Mouse (Mus musculus) forebrain, embryonic 13.5 days (tissue): ENCODE measurements around the gene Prkca. TPM values are rescaled to one million over a fixed set of nuclear protein-coding genes. Genes with fewer than 3 reads are reported as not detected.

Experiments
- ATAC-seq: fragments of 200-750 bp; cut with Nextera tagmentation; 2 replicates; pipeline ENCODE4 v1.8.0; 2017
- H3K27ac ChIP-seq: fragments of 300-500 bp; sonication (generic); 2 replicates; pipeline ENCODE4 v1.5.1; 2015; ENCODE audit warnings: inconsistent platforms, mild to moderate bottlenecking, moderate library complexity
- H3K27me3 ChIP-seq: fragments of 300-500 bp; sonication (generic); 2 replicates; pipeline ENCODE4 v1.6.1; 2015; ENCODE audit warnings: mild to moderate bottlenecking, inconsistent platforms
- H3K36me3 ChIP-seq: fragments of 300-500 bp; sonication (generic); 2 replicates; pipeline ENCODE4 v1.6.1; 2015; ENCODE audit warnings: mild to moderate bottlenecking, inconsistent platforms; ENCODE audit not compliant: poor library complexity, severe bottlenecking
- H3K4me1 ChIP-seq: fragments of 300-500 bp; sonication (generic); 2 replicates; pipeline ENCODE4 v1.6.1; 2015; ENCODE audit warnings: inconsistent platforms
- H3K4me2 ChIP-seq: fragments of 300-500 bp; sonication (generic); 2 replicates; pipeline ENCODE4 v1.6.1; 2015; ENCODE audit warnings: inconsistent platforms, mild to moderate bottlenecking, moderate library complexity
- H3K4me3 ChIP-seq: fragments of 300-500 bp; sonication (generic); 2 replicates; pipeline ENCODE4 v1.5.1; 2015; ENCODE audit warnings: mild to moderate bottlenecking, inconsistent platforms
- H3K9ac ChIP-seq: fragments of 300-500 bp; sonication (generic); 2 replicates; pipeline ENCODE4 v1.6.1; 2015; ENCODE audit warnings: mild to moderate bottlenecking, inconsistent platforms
- H3K9me3 ChIP-seq: fragments of 300-500 bp; sonication (generic); replicated peaks from 2 replicates; pipeline ENCODE4 v1.6.1; 2016; ENCODE audit warnings: inconsistent platforms
- WGBS: fragments of 180-500 bp; shearing (Covaris S2); methylation state at CpG from one replicate; pipeline ENCODE4 v1.1.7; 2015; 5-methylcytosine and 5-hydroxymethylcytosine counted together
- polyA plus RNA-seq: library from polyadenylated mRNA; unstranded; fragments of >200 nt; fragmentation: Nextera tagmentation; extraction: Ambion mirVana; gene quantifications from 2 replicates; pipeline ENCODE4 v1.2.1, GENCODE M21; 2015

Prkca gene
- 3.9 and 4.2 TPM in 2 replicates for polyA plus RNA-seq

- Histone ChIP-seq H3K4me2 (peak within 1 kb of the TSS; percentile 100), H3K9me3 (no peaks in the 10 kb centered on the region), H3K27me3 (peaks cover 13% of the 10 kb centered on the region), H3K4me1 (peaks cover 27% of the 10 kb centered on the region), H3K27ac (peak within 1 kb of the TSS; percentile 85), H3K36me3 (no peaks in the 10 kb centered on the region), H3K9ac (peak within 1 kb of the TSS; percentile 88), H3K4me3 (peak within 1 kb of the TSS; percentile 75)
- ATAC-seq = peak; percentile 96
- WGBS = 0% methylated on average over 43 of the region's 63 CpGs
These were observed at the start of gene Prkca for GRCm38 (mm10) chr11:108343789-108344462. TSS of gene Prkca (minus strand) at chr11:108343928.

- no peak for ATAC-seq
- Histone ChIP-seq H3K36me3 (no peaks in the 10 kb centered on the region), H3K4me1 (no peaks in the 10 kb centered on the region), H3K27me3 (no peaks in the 10 kb centered on the region), H3K9ac (no peak overlapping the region), H3K27ac (no peak overlapping the region), H3K9me3 (no peaks in the 10 kb centered on the region), H3K4me2 (no peak overlapping the region), H3K4me3 (no peak overlapping the region)
- WGBS = 92% methylated on average over 1 of the region's 1 CpGs
These were observed 41.9 kb upstream of the Prkca start for GRCm38 (mm10) chr11:108385666-108386024.

DNA sequence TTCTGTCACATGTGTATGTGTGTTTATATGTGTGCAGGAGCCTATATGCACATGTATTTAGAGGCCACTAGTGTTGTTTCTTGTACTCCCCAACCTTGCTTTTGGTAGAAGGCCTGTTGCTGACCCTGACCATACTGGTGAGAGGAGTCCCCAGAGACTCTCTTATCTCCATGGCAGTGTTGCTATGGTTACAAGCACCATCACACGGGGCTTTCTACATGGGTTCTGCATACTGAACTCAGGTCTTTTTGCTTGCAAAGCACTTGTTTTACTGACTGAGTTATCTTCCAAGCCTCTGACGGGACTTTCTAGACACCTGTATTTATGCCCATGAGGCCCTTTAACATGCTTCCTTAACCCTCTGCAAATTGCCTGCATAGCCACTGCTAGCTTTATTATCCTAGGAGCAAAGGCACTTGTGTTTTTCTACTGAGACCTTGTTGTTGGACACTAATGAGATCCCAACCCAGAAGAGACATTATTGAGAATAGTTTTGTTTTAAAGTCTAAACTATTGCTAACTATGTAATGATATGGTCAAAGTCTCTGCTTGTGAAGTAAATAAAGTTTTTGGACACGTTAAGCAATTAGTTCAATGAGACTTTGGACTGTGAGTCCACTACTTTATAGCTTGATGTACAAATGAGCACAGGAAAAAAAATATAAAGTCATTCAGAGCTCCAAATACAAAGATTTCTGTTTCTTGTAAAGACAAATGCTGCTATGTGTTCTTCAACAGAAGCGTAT is 41.4 kb upstream of the Prkca start:
- no peak for ATAC-seq
- Histone ChIP-seq H3K36me3 (no peaks in the 10 kb centered on the region), H3K9ac (no peak overlapping the region), H3K4me3 (no peak overlapping the region), H3K27me3 (no peaks in the 10 kb centered on the region), H3K4me2 (no peak overlapping the region), H3K4me1 (no peaks in the 10 kb centered on the region), H3K27ac (no peak overlapping the region; the same call in 1 of the 2 replicates), H3K9me3 (no peaks in the 10 kb centered on the region)
- WGBS = 58% methylated on average over 4 of the region's 4 CpGs

- 84% methylated on average over 3 of the region's 3 CpGs for WGBS
These were observed 38.9 kb upstream of the Prkca start for GRCm38 (mm10) chr11:108382664-108383063.

GRCm38 (mm10) chr11:108378363-108378751 is 34.6 kb upstream of the Prkca start:
- peaks cover 7% of the 10 kb centered on the region for H3K4me1 ChIP-seq
- no peak overlapping the region for H3K4me2 ChIP-seq
- H3K9ac ChIP-seq = no peak overlapping the region
- no peak overlapping the region for H3K27ac ChIP-seq
- 78% methylated on average over 4 of the region's 4 CpGs for WGBS
- 0 out of 2 replicates have a peak, but pooled peaks have one; percentile 13 for ATAC-seq
- H3K27me3 ChIP-seq = no peaks in the 10 kb centered on the region
- no peaks in the 10 kb centered on the region for H3K9me3 ChIP-seq
- no peak overlapping the region for H3K4me3 ChIP-seq
- no peaks in the 10 kb centered on the region for H3K36me3 ChIP-seq

More at GRCm38 (mm10) chr11:108382664-108383063, 38.9 kb upstream of the Prkca start:
- peaks cover 4% of the 10 kb centered on the region for H3K4me1 ChIP-seq
- H3K4me2 ChIP-seq = no peak overlapping the region
- no peaks in the 10 kb centered on the region for H3K9me3 ChIP-seq
- no peak overlapping the region for H3K4me3 ChIP-seq
- ATAC-seq = no peak
- H3K9ac ChIP-seq = no peak overlapping the region
- no peak overlapping the region for H3K27ac ChIP-seq
- no peaks in the 10 kb centered on the region for H3K36me3 ChIP-seq
- H3K27me3 ChIP-seq = no peaks in the 10 kb centered on the region

DNA sequence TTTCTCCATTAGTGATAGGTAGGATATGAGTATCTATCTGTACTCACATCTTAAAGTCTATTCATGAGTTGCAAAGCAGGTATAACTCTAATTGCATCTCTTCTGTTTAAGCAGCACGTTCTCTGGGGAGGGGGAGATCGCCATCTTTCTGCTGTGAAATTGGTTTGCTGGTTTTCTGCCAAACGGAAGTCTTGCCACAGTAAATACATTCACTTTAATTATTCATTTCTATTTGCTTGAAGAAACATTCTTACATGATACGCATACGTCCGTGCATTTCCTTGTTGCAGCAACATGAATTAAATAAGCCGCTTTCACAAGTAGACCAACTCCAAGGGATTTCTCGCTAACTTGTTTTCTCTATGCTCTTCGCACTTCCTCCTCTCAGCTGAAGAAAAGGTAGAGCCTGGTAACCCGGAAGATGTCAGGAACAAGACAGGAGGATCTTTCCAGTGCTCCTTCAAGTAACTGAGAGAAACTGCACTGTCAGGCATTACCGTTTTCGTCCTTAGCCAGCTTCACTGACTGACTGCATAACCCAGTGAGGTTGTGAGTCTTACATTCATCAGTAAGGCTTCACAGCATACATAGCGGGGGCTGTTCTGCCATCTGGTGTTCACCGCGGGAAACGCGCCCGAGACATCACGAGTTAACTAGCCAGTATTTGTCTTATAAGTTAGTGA is 34.1 kb upstream of the Prkca start:
- Histone ChIP-seq H3K27me3 (no peaks in the 10 kb centered on the region), H3K9me3 (no peaks in the 10 kb centered on the region), H3K27ac (no peak overlapping the region), H3K4me3 (no peak overlapping the region), H3K4me2 (peak overlapping the region; percentile 21; the same call in 1 of the 2 replicates), H3K9ac (no peak overlapping the region), H3K36me3 (no peaks in the 10 kb centered on the region), H3K4me1 (peaks cover 7% of the 10 kb centered on the region)
- WGBS = 33% methylated on average over 19 of the region's 19 CpGs
- ATAC-seq = peak; percentile 92

DNA sequence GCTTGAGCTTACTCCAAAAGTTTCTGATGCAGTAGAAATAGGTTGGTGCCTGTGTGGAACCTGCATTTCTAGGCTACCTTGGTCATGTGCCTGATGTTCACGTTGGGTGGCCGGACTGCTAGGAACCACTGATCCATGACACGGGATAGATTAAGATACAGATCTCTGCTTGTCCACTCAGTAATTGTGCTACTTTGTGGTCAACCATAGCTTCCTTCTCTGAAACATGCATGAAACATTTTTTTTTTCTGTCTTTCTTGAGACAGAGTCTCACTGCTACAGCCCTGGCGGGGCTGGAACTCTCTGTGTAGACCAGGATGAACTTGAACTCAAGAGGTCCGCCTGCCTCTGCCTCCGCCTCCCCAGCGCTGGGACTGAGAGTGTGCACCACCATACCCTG is 33.1 kb upstream of the Prkca start:
- Histone ChIP-seq H3K4me3 (no peak overlapping the region), H3K4me1 (peaks cover 10% of the 10 kb centered on the region), H3K27ac (no peak overlapping the region), H3K4me2 (no peak overlapping the region), H3K36me3 (no peaks in the 10 kb centered on the region), H3K9ac (no peak overlapping the region), H3K9me3 (no peaks in the 10 kb centered on the region), H3K27me3 (no peaks in the 10 kb centered on the region)
- ATAC-seq = no peak
- WGBS = 94% methylated on average over 7 of the region's 7 CpGs

- Histone ChIP-seq H3K27ac (no peak overlapping the region), H3K9me3 (no peaks in the 10 kb centered on the region), H3K9ac (no peak overlapping the region), H3K36me3 (no peaks in the 10 kb centered on the region), H3K4me3 (no peak overlapping the region), H3K4me1 (0 out of 2 replicates have a peak, but pooled peaks cover 1% of the 10 kb centered on the region), H3K27me3 (no peaks in the 10 kb centered on the region), H3K4me2 (no peak overlapping the region)
- ATAC-seq = no peak
- WGBS = 77% methylated on average over 1 of the region's 1 CpGs
These were observed 23.3 kb upstream of the Prkca start for GRCm38 (mm10) chr11:108367046-108367445.

GRCm38 (mm10) chr11:108365600-108365999 is 21.9 kb upstream of the Prkca start:
- H3K4me2 ChIP-seq = no peak overlapping the region
- WGBS = 82% methylated on average over 7 of the region's 7 CpGs
- H3K4me1 ChIP-seq = no peaks in the 10 kb centered on the region
- H3K27me3 ChIP-seq = no peaks in the 10 kb centered on the region
- H3K9ac ChIP-seq = no peak overlapping the region
- no peak for ATAC-seq
- no peaks in the 10 kb centered on the region for H3K36me3 ChIP-seq
- no peak overlapping the region for H3K27ac ChIP-seq
- H3K4me3 ChIP-seq = no peak overlapping the region
- no peaks in the 10 kb centered on the region for H3K9me3 ChIP-seq

GRCm38 (mm10) chr11:108364945-108365589 is 21.3 kb upstream of the Prkca start:
- no peaks in the 10 kb centered on the region for H3K4me1 ChIP-seq
- ATAC-seq = no peak
- 67% methylated on average over 6 of the region's 7 CpGs for WGBS

DNA sequence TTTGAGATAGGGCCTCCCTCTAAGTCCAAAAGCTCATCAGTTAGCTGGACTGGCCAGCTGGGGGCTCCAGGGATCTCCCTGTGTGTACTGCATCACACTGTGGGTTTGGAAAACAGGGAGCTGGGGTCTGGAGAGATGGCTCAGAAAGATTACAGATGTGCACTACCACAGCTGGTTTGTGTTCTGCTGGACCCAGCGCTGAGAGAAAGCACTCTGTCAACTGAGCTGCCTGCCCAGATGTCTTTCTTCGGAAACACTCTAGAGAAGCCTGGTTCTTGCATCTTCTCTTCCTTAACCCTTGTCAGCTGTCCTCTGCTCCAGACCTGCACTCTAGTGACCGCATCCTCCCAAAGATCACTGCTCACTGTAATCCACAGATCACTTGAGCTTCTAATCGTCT is 20.3 kb upstream of the Prkca start:
- no peak overlapping the region for H3K9ac ChIP-seq
- H3K36me3 ChIP-seq = no peaks in the 10 kb centered on the region
- no peak for ATAC-seq
- no peaks in the 10 kb centered on the region for H3K27me3 ChIP-seq
- no peaks in the 10 kb centered on the region for H3K9me3 ChIP-seq
- H3K4me2 ChIP-seq = no peak overlapping the region
- WGBS = 84% methylated on average over 4 of the region's 4 CpGs
- no peak overlapping the region for H3K4me3 ChIP-seq
- H3K27ac ChIP-seq = no peak overlapping the region
- no peaks in the 10 kb centered on the region for H3K4me1 ChIP-seq

More at GRCm38 (mm10) chr11:108364945-108365589, 21.3 kb upstream of the Prkca start:
- H3K4me3 ChIP-seq = no peak overlapping the region
- no peak overlapping the region for H3K9ac ChIP-seq
- no peaks in the 10 kb centered on the region for H3K9me3 ChIP-seq
- H3K27ac ChIP-seq = no peak overlapping the region
- no peaks in the 10 kb centered on the region for H3K36me3 ChIP-seq
- no peaks in the 10 kb centered on the region for H3K27me3 ChIP-seq
- no peak overlapping the region for H3K4me2 ChIP-seq

DNA sequence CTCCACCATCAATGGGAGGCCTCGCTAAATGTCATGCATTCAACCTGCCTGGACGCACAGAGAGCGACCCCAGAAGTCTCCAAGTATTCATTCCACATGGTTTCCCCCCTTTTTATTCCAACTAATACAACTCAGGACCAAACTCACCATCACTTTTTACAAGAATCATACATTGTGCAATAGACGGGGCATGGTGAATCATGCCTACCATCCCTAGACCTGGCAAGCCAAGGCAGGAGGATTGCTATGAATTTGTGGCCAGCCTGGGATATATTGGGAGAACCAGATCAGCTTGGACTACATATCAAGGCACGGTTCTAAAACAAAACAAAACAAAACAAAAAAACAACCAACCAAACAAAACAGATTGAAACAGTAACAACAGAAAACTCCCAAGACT is 19.2 kb upstream of the Prkca start:
- Histone ChIP-seq H3K9ac (no peak overlapping the region), H3K9me3 (no peaks in the 10 kb centered on the region), H3K36me3 (no peaks in the 10 kb centered on the region), H3K4me3 (no peak overlapping the region), H3K4me1 (no peaks in the 10 kb centered on the region), H3K27me3 (no peaks in the 10 kb centered on the region), H3K4me2 (no peak overlapping the region), H3K27ac (no peak overlapping the region)
- WGBS = 86% methylated on average over 5 of the region's 5 CpGs
- ATAC-seq = no peak
